Mouse (Mus musculus) adrenal gland, adult 2 months (tissue): Measurements from ENCODE around the gene Tnik. TPM values are rescaled to one million over a fixed set of nuclear protein-coding genes. Genes with fewer than 3 reads are reported as not detected.

ENCODE experiments used
- DNase-seq: peaks from one replicate; pipeline ENCODE4 v3.0.0; 2021
- polyA plus RNA-seq: library from polyadenylated mRNA; depleted of rRNA; stranded (reverse); fragments of >200 nt; gene quantifications from 2 replicates; pipeline ENCODE4 v1.2.3, GENCODE M21; 2012
- total RNA-seq, 2 experiments: library from RNA; stranded (reverse); gene quantifications; 2 replicates each; pipeline ENCODE4 v1.2.3; 2021

The Tnik gene
- total and polyA plus RNA-seq, 3 experiments, result 4.0 to 13.3 (median 12.9) TPM

GRCm38 (mm10) chr3:28467871-28468285 lies 204.9 kb downstream of the Tnik start:
- DNase-seq, result peak; percentile 25

- DNase-seq, result no peak
These were observed 210.4 kb downstream of the Tnik start for GRCm38 (mm10) chr3:28473439-28473838.

- DNase-seq, result no peak
These were observed 214.4 kb downstream of the Tnik start for GRCm38 (mm10) chr3:28477373-28477772.

- DNase-seq, result no peak
These were observed 222.7 kb downstream of the Tnik start for GRCm38 (mm10) chr3:28485716-28486115.

GRCm38 (mm10) chr3:28487418-28487817 lies 224.4 kb downstream of the Tnik start:
- no peak for DNase-seq

- no peak for DNase-seq
These were observed 228.3 kb downstream of the Tnik start for GRCm38 (mm10) chr3:28491085-28492041.

- no peak for DNase-seq
These were observed 233.9 kb downstream of the Tnik start for GRCm38 (mm10) chr3:28496806-28497502.

- DNase-seq, result no peak
These were observed 234.5 kb downstream of the Tnik start for GRCm38 (mm10) chr3:28497503-28497857.

GRCm38 (mm10) chr3:28502697-28503096 lies 239.7 kb downstream of the Tnik start:
- DNase-seq, result peak; percentile 26

GRCm38 (mm10) chr3:28509337-28509935 lies 246.4 kb downstream of the Tnik start:
- no peak for DNase-seq

- DNase-seq, result peak; percentile 28
These were observed 260.0 kb downstream of the Tnik start for GRCm38 (mm10) chr3:28523004-28523482.

- peak; percentile 17 for DNase-seq
These were observed 260.6 kb downstream of the Tnik start for GRCm38 (mm10) chr3:28523541-28524165.

GRCm38 (mm10) chr3:28524562-28524961 lies 261.5 kb downstream of the Tnik start:
- no peak for DNase-seq

GRCm38 (mm10) chr3:28526671-28527070 lies 263.7 kb downstream of the Tnik start:
- DNase-seq, result no peak

GRCm38 (mm10) chr3:28527231-28527630 lies 264.2 kb downstream of the Tnik start:
- DNase-seq, result no peak

- DNase-seq, result no peak
These were observed 266.5 kb downstream of the Tnik start for GRCm38 (mm10) chr3:28529548-28529947.

- DNase-seq, result no peak
These were observed 268.4 kb downstream of the Tnik start for GRCm38 (mm10) chr3:28531294-28531956.

GRCm38 (mm10) chr3:28532666-28533065 lies 269.7 kb downstream of the Tnik start:
- no peak for DNase-seq

GRCm38 (mm10) chr3:28540121-28540520 lies 277.1 kb downstream of the Tnik start:
- DNase-seq, result no peak

- no peak for DNase-seq
These were observed 279.9 kb downstream of the Tnik start for GRCm38 (mm10) chr3:28542941-28543340.

- DNase-seq, result peak; percentile 57
These were observed 280.5 kb downstream of the Tnik start for GRCm38 (mm10) chr3:28543380-28543984.
